Mouse (Mus musculus) myocyte (in vitro differentiated cells): ENCODE measurements around the gene Palld.

Experiments used
- MYOG ChIP-seq, 3 experiments: IDR thresholded peaks; one replicate each; pipeline ENCODE4 v1.6.1; 2011; ENCODE audit warnings: control low read depth in 2 of 3, low read depth in 2 of 3, mild to moderate bottlenecking in 2 of 3; ENCODE audit not compliant: insufficient read length in 2 of 3, control insufficient read depth in 1 of 3, insufficient read depth in 1 of 3
- TCF3 ChIP-seq: IDR thresholded peaks from one replicate; pipeline ENCODE4 v1.6.1; 2011; ENCODE audit warnings: low read depth, control low read depth; ENCODE audit not compliant: insufficient read length
- USF1 ChIP-seq: IDR thresholded peaks from one replicate; pipeline ENCODE4 v1.6.1; 2011; ENCODE audit warnings: low read depth, mild to moderate bottlenecking, control low read depth, moderate library complexity

- TF ChIP-seq TCF3 (peak; percentile 46), MYOG (IDR thresholded peaks at IDR 0.05; ENCODE audit: control insufficient read depth in 1 of 3, insufficient read depth in 1 of 3, insufficient read length in 2 of 3, low read depth in 2 of 3) (peak; percentile 68 to 93 (median 77)), USF1 (no peak)
Observed at GRCm38 (mm10) chr8:61908303-61909215, 6.1 kb upstream of the Palld start.
